Mouse (Mus musculus): Measurements from ENCODE around the gene Babam2. TPM values are rescaled to one million over a fixed set of nuclear protein-coding genes. Genes with fewer than 3 reads are reported as not detected.
A peak's percentile ranks its signal among the peaks of the same experiment; 100 is the strongest.

Babam2 gene
- polyA plus RNA-seq, 1 experiment from 2014 or later, result 62.9 TPM

DNA sequence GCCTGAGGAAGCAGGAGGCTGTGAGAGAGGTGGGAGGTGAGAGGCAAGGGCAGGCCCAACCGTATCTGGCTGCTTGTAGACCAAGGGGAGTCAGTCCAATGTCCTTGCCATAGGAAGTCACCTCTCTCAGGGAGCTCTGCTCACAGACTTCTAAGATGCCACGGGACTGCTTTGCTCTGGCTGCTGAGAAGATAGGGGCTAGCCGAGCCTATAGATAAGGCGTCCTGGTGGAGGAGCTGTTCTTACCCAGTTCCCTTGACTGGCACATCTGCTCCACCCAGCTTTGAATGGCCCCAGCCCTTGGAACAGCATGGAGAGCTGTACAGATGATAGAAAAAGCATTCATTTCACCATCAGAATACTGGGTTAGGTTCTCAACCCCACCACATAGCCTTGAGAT is 335.7 kb downstream of the Babam2 start:
- H3K36me3 ChIP-seq (ENCODE audit: control insufficient read depth, insufficient read depth, low read length), result no peaks in the 10 kb centered on the region
- no peak overlapping the region for H3K27ac ChIP-seq (ENCODE audit: low read length)
- no peak for ATAC-seq (ENCODE audit: insufficient number of reproducible peaks, insufficient read depth, low FRiP score, low read depth)

DNA sequence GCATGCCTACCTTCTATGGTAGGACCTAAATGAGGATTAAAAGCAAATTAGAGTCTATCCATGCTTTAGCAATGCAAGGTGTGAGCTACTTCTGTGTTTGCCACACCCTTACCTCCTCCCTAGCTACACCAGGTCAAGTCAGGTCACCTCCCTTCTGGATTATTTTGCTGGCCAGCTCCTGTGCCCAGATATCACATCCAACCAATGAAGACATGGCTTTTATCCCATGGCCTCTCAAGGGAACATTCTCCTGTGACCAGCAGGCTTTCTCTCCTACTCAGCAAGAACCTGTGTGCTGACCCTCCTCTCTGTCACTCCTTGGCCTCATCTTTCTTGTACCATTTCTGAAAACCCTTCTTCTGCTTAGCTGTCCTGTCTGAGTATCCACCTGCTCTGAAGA is 336.1 kb downstream of the Babam2 start:
- Histone ChIP-seq H3K27ac (ENCODE audit: low read length) (no peak overlapping the region), H3K9ac (replicated peaks; ENCODE audit: low read depth, low read length) (no peak overlapping the region), H3K9me3 (ENCODE audit: control insufficient read depth, low read depth, low read length) (no peaks in the 10 kb centered on the region), H3K36me3 (ENCODE audit: control insufficient read depth, insufficient read depth, low read length) (no peaks in the 10 kb centered on the region), H3K4me1 (ENCODE audit: control insufficient read depth, insufficient read depth, low read length) (no peaks in the 10 kb centered on the region), H3K27me3 (ENCODE audit: control insufficient read depth, insufficient read depth, low read length) (no peaks in the 10 kb centered on the region), H3K4me3 (ENCODE audit: low read depth, low read length) (no peak overlapping the region), H3K4me2 (replicated peaks; ENCODE audit: low read depth, low read length) (no peak overlapping the region)
- no peak for ATAC-seq (ENCODE audit: insufficient number of reproducible peaks, insufficient read depth, low FRiP score, low read depth)

More for the DNA sequence above, 335.7 kb downstream of the Babam2 start:
- WGBS, result 65% methylated on average over 4 of the region's 4 CpGs
- Histone ChIP-seq H3K27me3 (ENCODE audit: control insufficient read depth, insufficient read depth, low read length) (no peaks in the 10 kb centered on the region), H3K4me2 (replicated peaks; ENCODE audit: low read depth, low read length) (no peak overlapping the region), H3K9ac (replicated peaks; ENCODE audit: low read depth, low read length) (no peak overlapping the region), H3K9me3 (ENCODE audit: control insufficient read depth, low read depth, low read length) (no peaks in the 10 kb centered on the region), H3K4me1 (ENCODE audit: control insufficient read depth, insufficient read depth, low read length) (no peaks in the 10 kb centered on the region), H3K4me3 (ENCODE audit: low read depth, low read length) (no peak overlapping the region)

DNA sequence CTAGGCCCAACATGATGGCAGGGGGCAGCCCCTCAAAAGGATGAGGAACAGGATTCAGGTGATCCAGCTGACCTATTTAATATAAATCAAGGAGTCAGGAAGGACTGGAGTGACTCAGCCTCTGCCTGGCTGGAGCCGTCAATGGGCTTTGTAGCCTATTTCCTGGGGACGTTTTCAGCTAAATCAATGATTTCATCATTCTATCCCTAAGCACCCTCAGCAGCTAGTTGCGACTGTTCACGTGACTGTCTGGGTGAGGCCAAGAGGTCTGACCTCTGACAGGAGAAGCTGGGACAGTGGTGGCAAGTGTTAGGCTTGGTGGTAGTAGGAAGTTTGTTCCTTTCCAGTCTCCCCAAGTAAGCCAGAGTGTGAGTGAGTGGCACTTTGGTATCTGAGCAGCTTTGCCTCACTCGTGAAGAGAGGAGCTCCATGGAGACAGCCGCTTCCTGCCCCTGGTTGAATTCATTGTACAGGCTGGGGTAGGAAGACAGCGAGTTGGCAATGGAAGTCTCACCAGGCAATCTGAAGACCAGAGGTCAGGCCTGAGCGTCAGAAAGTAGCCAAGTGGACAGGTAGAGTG is 337.1 kb downstream of the Babam2 start:
- no peak overlapping the region for H3K4me2 ChIP-seq (replicated peaks; ENCODE audit: low read depth, low read length)
- H3K27ac ChIP-seq (ENCODE audit: low read length), result no peak overlapping the region
- ATAC-seq (ENCODE audit: insufficient number of reproducible peaks, insufficient read depth, low FRiP score, low read depth), result no peak
- no peak overlapping the region for H3K4me3 ChIP-seq (ENCODE audit: low read depth, low read length)
- 76% methylated on average over 8 of the region's 8 CpGs for WGBS
- no peaks in the 10 kb centered on the region for H3K27me3 ChIP-seq (ENCODE audit: control insufficient read depth, insufficient read depth, low read length)
- no peak overlapping the region for H3K9ac ChIP-seq (replicated peaks; ENCODE audit: low read depth, low read length)
- no peaks in the 10 kb centered on the region for H3K4me1 ChIP-seq (ENCODE audit: control insufficient read depth, insufficient read depth, low read length)
- no peaks in the 10 kb centered on the region for H3K9me3 ChIP-seq (ENCODE audit: control insufficient read depth, low read depth, low read length)
- H3K36me3 ChIP-seq (ENCODE audit: control insufficient read depth, insufficient read depth, low read length), result no peaks in the 10 kb centered on the region

DNA sequence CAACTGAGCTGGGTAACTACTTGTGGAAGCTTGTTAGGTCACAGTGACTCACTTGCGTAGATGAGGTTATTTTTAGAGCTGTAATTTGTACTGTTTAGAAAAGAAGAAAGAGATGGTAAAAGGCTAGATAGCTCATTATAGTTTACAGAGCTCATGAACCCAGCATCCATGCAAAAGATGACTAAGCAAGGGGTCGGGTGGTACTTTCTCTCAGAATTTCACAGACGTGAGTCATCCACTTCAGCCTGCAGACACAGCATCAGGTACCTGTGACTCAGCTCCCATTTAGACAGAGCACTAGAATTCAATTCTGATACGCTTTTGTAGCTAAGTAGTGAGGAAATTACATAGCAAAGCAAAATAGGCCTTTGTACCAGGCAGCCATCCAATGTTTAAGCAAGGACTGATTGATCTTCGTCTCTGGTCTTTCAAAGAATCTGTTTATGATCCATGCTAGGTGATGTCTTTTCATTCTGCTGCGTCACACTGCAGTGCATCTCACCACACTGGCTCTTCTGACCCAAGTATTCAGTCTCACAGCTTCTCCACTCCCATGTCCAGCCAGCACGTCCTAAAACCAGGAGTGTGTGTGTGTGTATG is 338.3 kb downstream of the Babam2 start:
- no peaks in the 10 kb centered on the region for H3K4me1 ChIP-seq (ENCODE audit: control insufficient read depth, insufficient read depth, low read length)
- peak overlapping the region; percentile 15; the same call in 1 of the 2 replicates for H3K27ac ChIP-seq (ENCODE audit: low read length)
- 56% methylated on average over 7 of the region's 7 CpGs for WGBS
- H3K9ac ChIP-seq (replicated peaks; ENCODE audit: low read depth, low read length), result no peak overlapping the region
- H3K9me3 ChIP-seq (ENCODE audit: control insufficient read depth, low read depth, low read length), result no peaks in the 10 kb centered on the region
- ATAC-seq (ENCODE audit: insufficient number of reproducible peaks, insufficient read depth, low FRiP score, low read depth), result no peak
- no peak overlapping the region for H3K4me3 ChIP-seq (ENCODE audit: low read depth, low read length)
- no peaks in the 10 kb centered on the region for H3K27me3 ChIP-seq (ENCODE audit: control insufficient read depth, insufficient read depth, low read length)
- no peak overlapping the region for H3K4me2 ChIP-seq (replicated peaks; ENCODE audit: low read depth, low read length)
- no peaks in the 10 kb centered on the region for H3K36me3 ChIP-seq (ENCODE audit: control insufficient read depth, insufficient read depth, low read length)

DNA sequence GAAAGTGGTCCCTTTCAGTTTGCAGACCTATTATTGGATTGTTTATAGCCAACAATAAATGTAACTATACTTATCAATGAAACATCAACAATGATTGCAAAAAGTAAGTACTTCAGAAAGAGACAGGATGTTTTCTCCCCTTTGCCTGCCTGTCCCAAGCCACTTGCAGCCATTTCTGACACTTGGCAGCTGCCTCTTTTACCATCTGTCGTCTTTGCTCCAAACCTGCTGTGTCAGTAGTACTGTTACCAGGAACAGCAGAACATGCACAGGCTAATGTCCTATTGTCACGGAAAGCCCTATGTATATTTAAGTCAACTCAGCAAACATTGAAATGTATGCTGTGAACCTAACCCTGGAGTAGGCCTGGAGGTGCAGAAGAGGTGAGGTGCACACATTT is 339.4 kb downstream of the Babam2 start:
- no peak overlapping the region for H3K4me2 ChIP-seq (replicated peaks; ENCODE audit: low read depth, low read length)
- H3K36me3 ChIP-seq (ENCODE audit: control insufficient read depth, insufficient read depth, low read length), result no peaks in the 10 kb centered on the region
- H3K27me3 ChIP-seq (ENCODE audit: control insufficient read depth, insufficient read depth, low read length), result no peaks in the 10 kb centered on the region
- H3K4me3 ChIP-seq (ENCODE audit: low read depth, low read length), result no peak overlapping the region
- H3K4me1 ChIP-seq (ENCODE audit: control insufficient read depth, insufficient read depth, low read length), result no peaks in the 10 kb centered on the region
- H3K9me3 ChIP-seq (ENCODE audit: control insufficient read depth, low read depth, low read length), result no peaks in the 10 kb centered on the region
- no peak overlapping the region for H3K9ac ChIP-seq (replicated peaks; ENCODE audit: low read depth, low read length)
- WGBS, result 42% methylated on average over 2 of the region's 2 CpGs
- ATAC-seq (ENCODE audit: insufficient number of reproducible peaks, insufficient read depth, low FRiP score, low read depth), result no peak
- no peak overlapping the region; the same call in 1 of the 2 replicates for H3K27ac ChIP-seq (ENCODE audit: low read length)

DNA sequence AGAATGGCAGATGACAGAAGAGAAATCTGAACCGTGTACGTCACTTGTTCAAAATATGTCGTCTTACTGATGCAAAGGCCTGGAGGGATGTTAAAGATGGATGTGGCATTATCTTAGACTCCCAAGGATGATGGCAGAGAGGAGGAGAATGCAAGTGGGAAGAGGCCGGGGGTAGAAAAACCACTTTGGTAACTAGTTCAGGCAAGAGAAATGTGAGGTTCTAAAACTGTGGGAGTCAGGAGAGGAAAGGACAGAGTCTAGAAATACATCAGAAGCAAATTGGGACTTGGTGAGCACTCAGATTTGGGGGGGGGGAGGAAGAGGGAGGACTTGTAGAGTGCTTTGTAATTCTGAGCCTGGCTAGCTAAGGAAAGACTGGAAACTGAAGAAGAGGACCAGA is 340.1 kb downstream of the Babam2 start:
- no peak for ATAC-seq (ENCODE audit: insufficient number of reproducible peaks, insufficient read depth, low FRiP score, low read depth)
- H3K36me3 ChIP-seq (ENCODE audit: control insufficient read depth, insufficient read depth, low read length), result no peaks in the 10 kb centered on the region
- 87% methylated on average over 4 of the region's 4 CpGs for WGBS
- no peak overlapping the region for H3K4me3 ChIP-seq (ENCODE audit: low read depth, low read length)
- H3K4me1 ChIP-seq (ENCODE audit: control insufficient read depth, insufficient read depth, low read length), result no peaks in the 10 kb centered on the region
- H3K27me3 ChIP-seq (ENCODE audit: control insufficient read depth, insufficient read depth, low read length), result no peaks in the 10 kb centered on the region
- H3K9me3 ChIP-seq (ENCODE audit: control insufficient read depth, low read depth, low read length), result no peaks in the 10 kb centered on the region
- no peak overlapping the region for H3K27ac ChIP-seq (ENCODE audit: low read length)
- no peak overlapping the region for H3K4me2 ChIP-seq (replicated peaks; ENCODE audit: low read depth, low read length)
- no peak overlapping the region for H3K9ac ChIP-seq (replicated peaks; ENCODE audit: low read depth, low read length)

DNA sequence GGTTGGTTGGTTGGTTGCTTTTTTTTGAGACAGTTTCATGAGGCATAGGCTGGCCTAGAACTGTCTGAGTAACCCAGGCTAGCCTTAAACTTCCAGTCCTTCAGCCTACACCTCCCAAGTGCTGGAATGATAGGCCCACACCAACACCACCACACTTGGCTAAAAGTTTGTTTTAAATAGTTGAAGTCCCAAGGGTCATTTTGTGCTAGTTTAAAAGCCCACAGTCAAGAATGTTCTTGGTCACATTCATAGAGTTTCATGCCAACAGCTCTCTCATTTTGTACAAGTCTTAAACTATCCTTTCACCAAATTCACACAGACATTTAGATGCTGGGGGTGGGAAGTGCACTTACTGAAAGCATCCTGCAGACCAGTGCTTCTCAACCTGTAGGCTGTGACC is 341.5 kb downstream of the Babam2 start:
- Histone ChIP-seq H3K27ac (ENCODE audit: low read length) (no peak overlapping the region), H3K9me3 (ENCODE audit: control insufficient read depth, low read depth, low read length) (no peaks in the 10 kb centered on the region), H3K4me1 (ENCODE audit: control insufficient read depth, insufficient read depth, low read length) (peaks cover 3% of the 10 kb centered on the region; the same call in 1 of the 2 replicates), H3K4me2 (replicated peaks; ENCODE audit: low read depth, low read length) (no peak overlapping the region), H3K36me3 (ENCODE audit: control insufficient read depth, insufficient read depth, low read length) (no peaks in the 10 kb centered on the region), H3K27me3 (ENCODE audit: control insufficient read depth, insufficient read depth, low read length) (no peaks in the 10 kb centered on the region), H3K9ac (replicated peaks; ENCODE audit: low read depth, low read length) (no peak overlapping the region), H3K4me3 (ENCODE audit: low read depth, low read length) (no peak overlapping the region)
- no peak for ATAC-seq (ENCODE audit: insufficient number of reproducible peaks, insufficient read depth, low FRiP score, low read depth)

DNA sequence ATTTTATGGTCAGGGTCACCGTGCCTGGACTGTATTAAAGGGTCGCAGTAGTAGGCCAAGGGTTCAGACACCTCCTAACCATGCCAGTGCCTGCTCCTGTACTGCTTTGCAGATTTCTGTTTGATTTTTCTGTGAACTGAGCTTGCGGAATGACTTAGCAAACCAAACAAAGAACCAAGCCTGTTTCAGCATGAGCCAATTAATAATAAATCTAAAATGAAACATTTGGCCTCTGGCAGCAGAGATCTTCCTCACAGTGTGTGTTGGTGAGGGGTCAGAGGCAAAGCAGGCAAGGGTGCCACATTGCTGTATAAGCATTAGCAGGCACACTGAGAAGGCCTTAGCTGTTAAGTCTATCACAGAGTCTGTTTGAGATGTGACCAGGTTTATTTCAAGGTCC is 342.0 kb downstream of the Babam2 start:
- H3K27ac ChIP-seq (ENCODE audit: low read length), result 0 out of 2 replicates have a peak overlapping the region, but pooled peaks have one; percentile 6
- H3K9me3 ChIP-seq (ENCODE audit: control insufficient read depth, low read depth, low read length), result no peaks in the 10 kb centered on the region
- no peak overlapping the region for H3K9ac ChIP-seq (replicated peaks; ENCODE audit: low read depth, low read length)
- H3K4me1 ChIP-seq (ENCODE audit: control insufficient read depth, insufficient read depth, low read length), result peaks cover 5% of the 10 kb centered on the region; the same call in 1 of the 2 replicates
- 73% methylated on average over 3 of the region's 3 CpGs for WGBS
- H3K4me2 ChIP-seq (replicated peaks; ENCODE audit: low read depth, low read length), result no peak overlapping the region
- H3K36me3 ChIP-seq (ENCODE audit: control insufficient read depth, insufficient read depth, low read length), result no peaks in the 10 kb centered on the region
- no peaks in the 10 kb centered on the region for H3K27me3 ChIP-seq (ENCODE audit: control insufficient read depth, insufficient read depth, low read length)
- no peak for ATAC-seq (ENCODE audit: insufficient number of reproducible peaks, insufficient read depth, low FRiP score, low read depth)
- no peak overlapping the region for H3K4me3 ChIP-seq (ENCODE audit: low read depth, low read length)

DNA sequence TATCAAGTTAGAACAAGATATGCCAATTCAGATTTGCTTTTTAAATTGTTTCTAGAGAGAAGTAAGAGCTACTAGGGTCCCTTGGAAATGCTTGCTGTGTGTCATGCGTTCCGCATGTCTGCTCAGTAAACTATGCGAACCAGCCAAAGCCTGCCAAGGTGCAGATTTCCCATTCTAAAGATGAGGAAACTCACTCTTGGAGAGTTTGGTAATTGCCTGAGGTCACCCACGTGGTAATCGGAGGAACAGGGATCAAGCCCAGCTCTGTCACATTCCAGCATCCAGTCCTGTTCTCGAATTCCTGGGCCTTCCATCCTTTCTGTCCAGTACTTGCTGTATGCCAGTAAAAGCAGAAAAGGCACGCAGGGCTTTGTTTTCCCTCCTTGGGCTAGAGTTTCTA is 345.7 kb downstream of the Babam2 start:
- Histone ChIP-seq H3K4me3 (ENCODE audit: low read depth, low read length) (no peak overlapping the region), H3K9me3 (ENCODE audit: control insufficient read depth, low read depth, low read length) (no peaks in the 10 kb centered on the region), H3K4me1 (ENCODE audit: control insufficient read depth, insufficient read depth, low read length) (peaks cover 5% of the 10 kb centered on the region; the same call in 1 of the 2 replicates), H3K27me3 (ENCODE audit: control insufficient read depth, insufficient read depth, low read length) (no peaks in the 10 kb centered on the region), H3K9ac (replicated peaks; ENCODE audit: low read depth, low read length) (no peak overlapping the region), H3K36me3 (ENCODE audit: control insufficient read depth, insufficient read depth, low read length) (no peaks in the 10 kb centered on the region), H3K4me2 (replicated peaks; ENCODE audit: low read depth, low read length) (no peak overlapping the region), H3K27ac (ENCODE audit: low read length) (no peak overlapping the region)
- 81% methylated on average over 7 of the region's 7 CpGs for WGBS
- ATAC-seq (ENCODE audit: insufficient number of reproducible peaks, insufficient read depth, low FRiP score, low read depth), result no peak
